Mouse (Mus musculus) bone marrow, adult 2 months (tissue): ENCODE data around the gene Kcnk4.
A peak's percentile ranks its signal among the peaks of the same experiment; 100 is the strongest.

Experiments
- CTCF ChIP-seq: fragments of 200-500 bp; IDR thresholded peaks from 2 replicates; pipeline ENCODE4 v1.5.1; 2011; ENCODE audit warnings: low read length, control low read depth; ENCODE audit not compliant: control insufficient read depth, insufficient read depth
- POLR2A ChIP-seq: fragments of 200-500 bp; IDR thresholded peaks from 2 replicates; pipeline ENCODE4 v1.6.1; 2011; ENCODE audit warnings: low read depth, mild to moderate bottlenecking, control low read depth, low read length, borderline replicate concordance; ENCODE audit not compliant: control insufficient read depth

- TF ChIP-seq POLR2A (peak; percentile 40; the same call in 1 of the 2 replicates), CTCF (peak; percentile 69)
Observed at GRCm38 (mm10) chr19:6969665-6970381, 35.5 kb upstream of the Kcnk4 start.
